9 mouse cellular contexts compared by ENCODE assay signal in the genomic region with DNA sequence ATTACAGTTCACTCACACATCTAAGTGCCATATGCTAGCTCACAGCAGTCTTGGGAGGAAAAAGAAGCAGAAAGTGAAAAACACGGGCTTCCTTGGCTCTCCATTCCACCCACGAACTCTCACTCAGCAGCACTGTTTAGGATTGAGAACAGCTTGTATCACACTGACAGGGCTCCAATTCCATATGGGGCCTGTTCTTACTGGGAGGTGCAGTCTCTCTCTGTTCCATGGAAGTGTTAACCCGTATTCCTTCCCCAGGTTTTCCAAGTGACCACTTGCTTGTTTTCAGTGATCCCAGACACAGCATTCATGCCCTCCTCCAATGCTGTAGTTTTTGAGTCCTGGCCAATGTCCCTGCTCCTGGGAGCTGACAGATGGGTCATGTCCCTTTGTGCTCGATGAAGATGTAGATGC.
A peak's percentile ranks its signal among the peaks of the same experiment; 100 is the strongest.
DNase-seq lines count a peak whose midpoint lies in the region; ATAC-seq lines count a peak whose summit lies in the region.
"Had no signal": no experiment of that assay in that cellular context is flagged by ENCODE, and none has a peak within 500 bp of the region (broad histone marks: within the 10 kb centered on the region; RNA-seq: fewer than 3 reads in every experiment).

No protein-coding gene starts in this region.

- no peak overlapping the region for H3K27ac ChIP-seq in hindbrain, embryonic 16.5 days (ENCODE audit: low read depth, low read length)
- no peak overlapping the region for H3K27ac ChIP-seq in hindbrain, embryonic 14.5 days
- H3K27ac ChIP-seq: neural tube, embryonic 12.5 days had no signal

- H3K9me3 ChIP-seq in hindbrain, embryonic 16.5 days (ENCODE audit: control insufficient read depth, low read length): no peaks in the 10 kb centered on the region
- no peaks in the 10 kb centered on the region for H3K9me3 ChIP-seq in hindbrain, embryonic 14.5 days (ENCODE audit: control insufficient read depth, low read length)
- H3K9me3 ChIP-seq: neural tube, embryonic 12.5 days had no signal

- peak; percentile 27; the same call in 1 of the 2 replicates for ATAC-seq in hindbrain, embryonic 16.5 days
- ATAC-seq in hindbrain, embryonic 14.5 days (ENCODE audit: low FRiP score): no peak

- WGBS in hindbrain, embryonic 16.5 days: 69% methylated on average over 4 of the region's 4 CpGs
- WGBS in hindbrain, embryonic 14.5 days: 84% methylated on average over 4 of the region's 4 CpGs

- H3K4me3 ChIP-seq in hindbrain, embryonic 16.5 days (ENCODE audit: low read length): no peak overlapping the region
- no peak overlapping the region for H3K4me3 ChIP-seq in hindbrain, embryonic 14.5 days (replicated peaks; ENCODE audit: low read length)
- H3K4me3 ChIP-seq: neural tube, embryonic 12.5 days had no signal

- no peaks in the 10 kb centered on the region for H3K27me3 ChIP-seq in hindbrain, embryonic 16.5 days (replicated peaks; ENCODE audit: control insufficient read depth, insufficient read depth, low read length)
- no peaks in the 10 kb centered on the region for H3K27me3 ChIP-seq in hindbrain, embryonic 14.5 days (ENCODE audit: control insufficient read depth, insufficient read depth, low read length)
- H3K27me3 ChIP-seq: neural tube, embryonic 12.5 days had no signal

- no peak for DNase-seq in hindbrain, embryonic 14.5 days (ENCODE audit: low spot score)
- DNase-seq in cerebellum, postnatal 10 days: peak; percentile 78 to 81
- DNase-seq in kidney, postnatal 10 days: peak; percentile 35
- peak; percentile 90 for DNase-seq in right cerebral cortex, adult 18-20 months
- DNase-seq in spleen, adult 12 weeks (ENCODE audit: low spot score): no peak
- no peak for DNase-seq in embryo, embryonic 9.5 days (ENCODE audit: extremely low spot score)
- DNase-seq in embryo, embryonic 11 days: no peak

- no peak overlapping the region for H3K9ac ChIP-seq in hindbrain, embryonic 16.5 days (ENCODE audit: low read depth, low read length)
- H3K9ac ChIP-seq in hindbrain, embryonic 14.5 days: no peak overlapping the region
- H3K9ac ChIP-seq: neural tube, embryonic 12.5 days had no signal

- H3K36me3 ChIP-seq in hindbrain, embryonic 16.5 days (ENCODE audit: control insufficient read depth, insufficient read depth, low read length): no peaks in the 10 kb centered on the region
- no peaks in the 10 kb centered on the region for H3K36me3 ChIP-seq in hindbrain, embryonic 14.5 days (replicated peaks; ENCODE audit: control insufficient read depth, insufficient read depth)
- H3K36me3 ChIP-seq: neural tube, embryonic 12.5 days had no signal

- H3K4me2 ChIP-seq in hindbrain, embryonic 16.5 days (ENCODE audit: low read length): no peak overlapping the region
- H3K4me2 ChIP-seq in hindbrain, embryonic 14.5 days (replicated peaks): no peak overlapping the region
- H3K4me2 ChIP-seq: neural tube, embryonic 12.5 days had no signal

- no peaks in the 10 kb centered on the region for H3K4me1 ChIP-seq in hindbrain, embryonic 16.5 days (ENCODE audit: control insufficient read depth, insufficient read depth, low read depth, low read length)
- no peaks in the 10 kb centered on the region for H3K4me1 ChIP-seq in hindbrain, embryonic 14.5 days (replicated peaks; ENCODE audit: control insufficient read depth, insufficient read depth, low read length)
- H3K4me1 ChIP-seq: neural tube, embryonic 12.5 days had no signal

Comparison
In these comparisons a context has a peak if more than half of its experiments do, and no peak if none do; other contexts are left out.
1. DNase-seq: peak in cerebellum, postnatal 10 days (2 of 2), kidney, postnatal 10 days (single experiment) and right cerebral cortex, adult 18-20 months (single experiment); none in hindbrain, embryonic 14.5 days (single experiment), spleen, adult 12 weeks (single experiment), embryo, embryonic 9.5 days (single experiment) and embryo, embryonic 11 days (single experiment).